Mouse (Mus musculus) liver (tissue): ENCODE results near the gene Mast4.

ENCODE experiments used
- DNase-seq: peaks from one replicate; pipeline ENCODE4 v3.0.0-alpha.2; 2020; ENCODE audit warnings: mixed read lengths

Gene Mast4

DNA sequence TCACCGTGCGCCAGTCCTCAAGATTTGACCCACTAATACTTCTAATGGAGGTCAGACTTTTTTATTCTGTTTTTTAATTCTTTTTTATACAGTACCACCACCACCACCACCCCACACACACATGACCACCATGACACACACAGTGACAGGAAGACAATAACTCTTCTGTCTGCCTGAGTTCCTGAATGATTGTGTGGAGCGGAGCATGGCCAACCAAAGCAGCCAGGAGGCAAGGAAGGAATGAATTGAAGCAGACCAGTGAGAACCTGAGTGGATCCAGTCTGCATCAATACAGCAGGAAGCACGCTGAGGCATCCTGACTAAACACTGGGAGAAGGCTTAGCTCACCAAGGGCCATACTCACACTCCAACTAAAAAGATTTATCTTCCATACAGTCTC, 219.2 kb downstream of the Mast4 start:
- DNase-seq: no peak

DNA sequence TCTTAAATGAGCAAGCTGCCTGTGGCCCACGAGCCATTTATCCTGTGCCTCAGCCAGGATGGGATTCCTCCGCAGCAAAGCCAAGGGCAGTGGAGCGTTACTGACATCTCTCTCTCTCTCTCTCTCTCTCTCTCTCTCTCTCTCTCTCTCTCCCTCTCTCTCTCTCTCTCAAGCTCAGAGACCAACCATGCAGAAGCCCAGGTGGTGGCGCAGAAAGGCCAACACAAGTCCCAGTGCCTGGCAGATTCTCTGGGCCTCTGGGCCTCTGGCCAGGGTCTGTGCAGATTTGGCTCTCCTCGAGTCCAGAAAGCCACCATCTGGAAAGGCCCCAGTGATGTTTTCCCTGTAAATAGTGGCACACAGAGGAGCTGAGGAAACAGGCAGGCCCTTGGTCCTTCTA, 220.0 kb downstream of the Mast4 start:
- DNase-seq: no peak

DNA sequence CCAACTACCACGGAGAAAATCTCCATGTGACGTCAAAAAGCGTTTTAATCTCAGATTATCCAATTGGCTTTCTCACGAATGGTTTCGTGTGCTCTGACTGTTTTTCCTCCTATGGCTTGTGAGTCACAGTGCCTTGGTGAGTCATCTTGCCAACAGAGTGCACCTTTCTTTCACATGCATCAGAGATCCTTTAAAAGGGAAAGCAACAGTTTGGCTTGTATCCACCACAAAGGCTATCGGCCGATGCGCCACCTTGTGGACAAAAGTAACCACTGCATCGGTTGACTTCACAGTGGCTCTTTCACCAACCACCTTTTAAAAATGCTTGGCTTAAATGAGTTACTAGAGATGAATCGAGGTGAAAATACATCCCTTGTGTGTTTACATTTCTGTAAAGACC, 224.4 kb downstream of the Mast4 start:
- peak; percentile 60 for DNase-seq

DNA sequence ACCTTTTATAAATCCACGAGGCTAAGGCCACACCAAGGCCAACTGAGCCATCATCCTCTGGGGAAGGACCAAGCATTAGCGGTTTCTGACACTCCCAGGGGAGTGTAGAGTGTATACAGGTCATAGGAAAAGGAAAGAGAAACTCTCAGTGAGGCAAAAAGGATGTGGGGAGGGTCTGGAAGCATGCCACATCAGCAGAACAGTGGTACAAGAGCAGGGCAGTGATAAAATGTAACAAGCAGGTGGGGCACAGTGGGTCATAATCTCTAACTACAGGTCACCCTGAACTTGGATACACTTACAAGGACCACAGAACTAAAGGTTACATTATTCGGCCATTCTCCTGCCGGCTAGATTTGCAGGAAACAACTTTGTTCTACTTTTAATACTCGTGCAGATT, 226.9 kb downstream of the Mast4 start:
- no peak for DNase-seq

DNA sequence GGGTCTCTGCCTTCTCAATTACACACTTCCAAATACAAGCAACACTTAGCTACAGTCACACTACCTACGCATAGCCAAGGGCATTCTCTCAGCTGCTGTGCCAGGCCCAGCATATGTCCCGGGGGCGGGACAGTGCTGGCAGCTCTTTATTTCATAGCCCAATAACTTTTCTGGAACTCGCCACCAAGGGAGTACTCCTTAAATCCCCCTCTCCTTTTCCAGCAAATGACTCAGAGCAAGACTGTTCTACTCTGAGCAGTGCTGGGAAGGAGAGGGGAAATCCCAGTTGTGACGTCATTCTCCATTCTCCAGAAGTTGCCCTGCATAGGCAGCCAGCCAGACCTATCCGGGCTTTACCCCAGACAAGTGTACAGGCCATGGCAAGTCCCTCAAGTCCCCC, 231.7 kb downstream of the Mast4 start:
- DNase-seq: no peak

DNA sequence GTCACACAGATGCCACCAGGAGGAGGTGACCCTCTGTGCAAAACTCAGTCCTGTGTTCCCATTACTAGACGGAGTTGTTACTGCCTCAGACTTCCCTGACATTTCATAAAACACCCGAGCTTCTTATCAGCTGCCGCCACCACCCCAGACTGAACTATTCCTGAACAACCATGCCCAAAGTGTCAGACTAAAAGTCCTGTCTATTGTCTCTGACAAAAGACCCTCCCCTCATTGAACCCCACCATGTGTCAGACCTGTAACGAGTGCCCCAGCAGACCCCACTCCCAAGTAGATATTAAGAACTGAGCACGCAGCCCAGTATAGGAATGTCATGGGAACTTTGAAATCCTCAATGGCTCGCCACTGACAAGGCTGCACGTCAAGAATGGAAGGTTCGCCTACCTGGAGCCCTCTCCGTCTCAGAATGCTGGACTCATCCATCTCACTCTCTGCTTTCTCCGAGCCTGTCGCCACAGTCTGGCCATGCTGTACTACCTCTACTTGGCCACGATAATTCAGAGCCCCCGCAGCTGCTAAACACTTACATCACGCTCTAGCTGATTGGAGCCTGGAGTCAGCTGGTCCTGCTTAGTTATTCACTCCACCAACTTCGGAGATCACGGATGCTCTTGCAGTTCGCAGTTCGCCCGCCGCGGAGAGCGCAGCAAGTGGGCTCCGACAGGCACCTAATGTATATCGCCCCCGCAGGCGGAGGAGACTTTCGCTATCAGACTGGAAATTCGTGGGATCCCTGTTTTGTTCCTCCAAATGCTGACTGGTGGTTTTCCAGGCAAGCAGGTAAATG, 237.7 kb downstream of the Mast4 start:
- DNase-seq: peak; percentile 27

DNA sequence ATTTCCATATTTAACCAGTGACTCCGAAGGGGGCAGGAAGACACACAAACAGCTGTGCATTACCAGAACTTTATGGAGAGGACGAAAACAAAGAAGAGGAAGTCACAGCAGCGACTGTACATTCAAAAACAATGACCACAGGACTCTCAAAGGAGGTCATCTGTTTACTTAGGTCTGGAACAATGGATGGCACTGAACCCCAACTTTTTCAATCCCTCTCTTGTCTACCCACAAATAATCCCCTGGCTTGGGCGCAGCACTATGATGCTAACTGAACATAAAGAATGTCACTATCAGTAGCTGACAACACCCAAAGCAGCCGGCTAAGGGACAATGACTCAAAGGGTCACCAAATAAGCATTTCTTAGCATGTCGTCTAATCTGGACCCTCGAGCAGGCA, 238.8 kb downstream of the Mast4 start:
- DNase-seq: no peak

DNA sequence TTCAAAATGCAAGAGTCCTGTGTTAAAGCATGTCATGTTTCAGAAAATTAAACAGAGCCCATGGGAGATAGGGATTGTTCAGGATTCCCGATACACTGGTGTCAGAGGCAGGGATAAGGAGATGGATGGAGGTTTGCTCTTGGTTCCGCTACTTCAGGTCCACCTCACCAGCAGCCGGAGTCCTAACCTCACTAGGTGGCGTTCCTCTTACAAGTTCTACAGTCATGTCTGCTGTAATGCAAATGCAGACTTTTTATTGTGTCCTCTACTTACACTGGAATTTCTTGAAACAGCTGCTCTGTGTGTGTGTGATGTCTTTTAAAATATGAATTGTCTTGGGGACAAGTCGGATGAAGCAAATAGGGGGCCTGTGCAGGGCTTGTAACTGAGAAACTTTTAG, 239.7 kb downstream of the Mast4 start:
- DNase-seq: no peak

DNA sequence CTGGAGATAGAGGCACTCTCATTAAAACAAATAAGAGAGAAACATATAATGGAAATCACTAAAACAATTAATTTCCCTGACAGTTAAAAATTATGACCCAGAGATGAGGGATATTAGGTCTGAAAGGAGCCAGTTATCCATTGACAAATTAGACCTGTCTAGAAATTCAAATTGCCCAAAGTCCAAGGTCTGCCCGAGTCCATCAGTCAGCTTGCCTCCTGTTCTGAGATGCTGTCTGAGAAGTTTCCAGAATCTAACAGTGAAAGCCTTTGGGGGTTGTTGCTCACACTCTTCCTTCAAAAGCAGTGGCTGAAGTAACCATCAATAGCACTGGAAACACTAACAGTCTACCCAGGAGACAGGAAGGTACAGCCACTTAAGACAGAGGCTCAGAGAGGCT, 240.6 kb downstream of the Mast4 start:
- DNase-seq: no peak

DNA sequence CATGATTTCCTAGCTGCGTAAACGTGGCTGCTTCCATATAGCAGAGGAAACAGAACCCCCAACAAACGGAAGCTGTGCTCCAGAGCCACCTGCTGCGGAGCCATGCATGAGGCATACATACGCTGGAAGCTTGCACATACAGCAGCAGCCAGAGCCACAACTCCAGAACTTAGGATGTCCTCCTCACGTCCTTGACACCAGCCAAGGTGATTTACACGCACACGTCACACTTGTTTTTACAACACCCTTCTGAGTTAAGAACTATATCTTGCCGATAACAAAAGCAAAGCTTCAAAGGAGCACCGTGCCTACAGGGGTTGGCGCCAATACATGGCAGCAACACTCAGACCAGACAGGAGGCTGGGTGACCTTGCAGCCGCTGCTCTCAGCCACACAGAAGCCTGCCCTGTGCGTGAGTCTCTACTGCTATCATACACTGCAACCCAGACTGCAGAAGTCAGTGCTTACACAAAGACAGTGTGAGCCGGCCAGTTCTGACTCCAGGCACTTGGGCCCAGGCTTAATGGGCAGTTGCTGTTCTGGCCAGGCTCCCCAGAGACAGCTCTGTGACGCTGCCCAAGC, 248.7 kb downstream of the Mast4 start:
- DNase-seq: no peak

DNA sequence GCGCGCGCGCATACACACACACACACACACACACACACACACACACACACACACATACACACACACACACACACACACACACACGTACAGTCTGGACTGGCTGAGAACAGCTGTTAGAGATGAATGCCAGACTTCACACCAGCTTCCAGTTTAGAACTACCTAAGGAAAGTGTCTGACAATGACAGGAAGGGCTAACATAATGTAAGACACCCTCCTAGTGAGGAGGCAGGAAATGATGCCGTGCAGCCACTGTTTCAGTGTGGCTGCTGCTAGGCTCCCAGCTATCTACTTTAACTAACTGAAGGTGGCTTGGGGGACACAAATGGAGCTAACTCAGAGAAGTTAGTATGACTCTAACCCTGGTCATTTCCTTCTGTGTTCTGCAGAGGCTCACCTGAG, 251.4 kb downstream of the Mast4 start:
- no peak for DNase-seq

DNA sequence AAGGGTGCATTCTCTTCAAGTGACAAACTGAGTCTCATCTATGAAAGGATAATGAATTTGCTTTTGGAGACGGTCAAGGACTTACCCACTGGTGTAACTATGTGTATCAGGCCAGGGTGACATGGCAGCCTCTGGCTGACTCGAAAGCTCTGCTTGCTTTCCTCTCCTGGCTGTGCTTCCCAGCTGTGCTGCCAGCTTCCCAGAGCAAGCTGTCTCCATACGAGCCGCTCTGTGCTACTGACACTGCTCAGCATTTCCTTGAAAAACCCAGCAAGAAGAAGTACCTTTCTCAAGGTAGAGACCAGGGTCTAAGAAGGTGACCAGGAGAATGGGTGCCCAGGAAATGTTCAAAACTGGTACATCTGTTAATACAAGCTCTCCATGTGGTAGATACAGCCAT, 254.5 kb downstream of the Mast4 start:
- DNase-seq: no peak

DNA sequence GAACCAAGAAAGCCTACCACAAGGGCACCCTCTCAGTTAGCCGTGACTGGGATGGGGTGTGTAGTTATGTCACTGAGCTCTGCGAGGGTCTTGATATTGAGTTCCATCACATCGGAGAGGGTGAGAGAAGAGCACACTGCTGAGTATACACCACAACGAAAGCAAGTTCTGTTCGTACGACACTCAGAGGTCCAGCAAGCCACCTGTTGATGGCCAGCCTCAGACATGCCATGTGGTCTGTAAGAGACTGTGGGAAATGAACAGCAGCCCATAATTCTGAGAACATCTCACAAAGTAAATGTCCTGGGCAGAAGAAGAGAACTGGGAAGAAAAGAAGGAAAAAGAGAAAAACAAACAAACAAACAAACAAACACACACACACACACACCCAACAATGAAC, 255.5 kb downstream of the Mast4 start:
- no peak for DNase-seq

DNA sequence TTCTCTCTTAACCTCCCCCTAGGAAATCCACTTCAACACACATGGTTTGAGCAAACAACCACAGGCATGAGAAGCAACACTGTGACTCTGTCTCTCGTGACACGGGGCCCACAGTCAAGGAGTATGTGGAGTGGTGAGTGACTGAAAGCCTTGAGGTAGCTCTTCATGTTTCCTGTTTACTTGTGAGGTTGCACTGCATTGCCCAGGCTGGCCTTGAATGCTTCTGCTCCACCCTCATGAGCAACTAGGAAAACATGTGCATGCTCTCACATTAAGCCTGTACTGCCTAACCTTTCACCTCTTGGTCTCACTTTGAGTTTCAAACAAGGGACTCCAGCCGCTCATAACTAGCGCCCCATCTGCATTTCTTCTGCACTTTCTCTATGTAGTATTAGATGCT, 260.8 kb downstream of the Mast4 start:
- no peak for DNase-seq

DNA sequence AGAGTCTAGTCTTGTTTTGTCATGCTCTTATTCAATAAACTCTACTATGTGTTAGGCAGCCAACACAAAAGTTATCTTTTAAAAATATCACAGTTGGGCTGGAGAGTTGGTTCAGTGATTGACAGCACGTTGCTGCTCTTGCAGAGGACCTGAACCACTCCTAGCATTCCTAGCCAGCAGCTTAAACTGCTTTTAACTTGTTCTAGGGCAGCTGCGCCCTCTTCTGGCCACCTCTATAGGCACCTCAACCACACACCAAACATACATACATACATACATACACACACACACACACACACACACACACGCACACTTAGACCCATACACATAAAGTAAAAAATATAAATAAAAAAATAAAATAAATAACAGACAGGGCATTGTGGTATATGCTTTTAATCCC, 262.5 kb downstream of the Mast4 start:
- DNase-seq: no peak

DNA sequence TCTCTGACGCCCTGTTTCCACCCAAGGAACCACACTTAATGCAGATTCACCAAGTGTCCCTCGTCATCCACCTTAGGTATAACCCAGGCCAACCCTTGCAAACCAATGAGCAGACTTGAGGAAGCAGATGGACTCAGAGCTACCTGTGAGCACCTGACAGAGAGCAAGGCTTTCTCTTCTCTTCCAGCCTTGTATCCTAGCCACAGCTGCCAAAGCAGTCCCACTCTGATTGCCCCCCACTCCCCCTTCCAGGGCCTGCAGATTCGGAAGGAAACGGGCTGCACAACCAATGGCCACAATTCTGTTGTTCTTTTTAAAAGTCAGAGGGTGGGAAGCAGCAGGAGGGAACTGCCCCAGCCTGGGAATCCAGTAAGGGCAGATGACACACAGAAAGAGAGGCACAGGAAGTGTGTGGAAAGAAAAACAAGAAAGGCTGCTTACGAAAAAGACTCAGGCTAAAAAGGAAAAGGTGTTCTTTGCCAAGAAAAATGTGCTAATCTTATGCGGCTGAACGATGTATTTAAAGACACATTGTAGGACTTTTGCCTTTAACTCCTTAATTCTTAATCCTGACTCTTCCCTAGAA, 266.6 kb downstream of the Mast4 start:
- no peak for DNase-seq

DNA sequence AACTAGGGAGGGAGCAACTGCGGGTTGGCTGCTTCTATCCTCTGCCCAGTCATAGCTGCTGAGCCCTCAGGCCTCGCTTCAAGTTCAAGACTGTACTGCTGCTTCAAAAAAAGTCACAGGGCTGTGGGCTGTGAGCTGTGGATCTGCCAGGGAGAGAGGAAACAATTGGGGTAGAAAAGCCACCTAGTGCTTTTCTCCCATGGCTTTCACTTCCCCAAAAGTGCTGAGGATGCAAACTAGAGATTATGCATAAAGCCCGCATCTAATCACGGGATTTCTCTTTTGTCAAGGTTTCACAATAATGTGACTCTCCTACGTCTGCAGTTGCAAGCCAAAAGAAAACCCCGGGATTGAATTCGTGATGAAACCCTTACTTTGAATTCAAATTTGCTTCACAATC, 268.9 kb downstream of the Mast4 start:
- no peak for DNase-seq

DNA sequence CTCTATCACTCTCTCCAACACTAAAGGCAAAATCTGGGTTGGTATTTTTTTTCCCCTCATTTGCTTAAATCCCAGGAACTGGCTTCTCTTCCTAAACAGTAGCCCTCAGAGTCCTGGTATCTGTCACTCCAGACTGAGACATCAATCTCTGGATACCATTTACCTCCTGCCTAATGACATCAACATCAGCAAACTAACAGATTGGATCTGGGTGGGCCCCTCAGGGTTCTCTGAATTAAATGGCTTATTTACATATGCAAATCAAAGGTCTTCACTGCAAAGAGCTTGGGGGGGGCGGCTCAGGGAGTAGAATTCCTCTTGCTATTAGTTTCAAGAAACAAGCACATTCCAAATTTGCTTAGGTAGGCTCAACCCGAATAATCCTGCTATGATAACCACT, 272.6 kb downstream of the Mast4 start:
- no peak for DNase-seq

DNA sequence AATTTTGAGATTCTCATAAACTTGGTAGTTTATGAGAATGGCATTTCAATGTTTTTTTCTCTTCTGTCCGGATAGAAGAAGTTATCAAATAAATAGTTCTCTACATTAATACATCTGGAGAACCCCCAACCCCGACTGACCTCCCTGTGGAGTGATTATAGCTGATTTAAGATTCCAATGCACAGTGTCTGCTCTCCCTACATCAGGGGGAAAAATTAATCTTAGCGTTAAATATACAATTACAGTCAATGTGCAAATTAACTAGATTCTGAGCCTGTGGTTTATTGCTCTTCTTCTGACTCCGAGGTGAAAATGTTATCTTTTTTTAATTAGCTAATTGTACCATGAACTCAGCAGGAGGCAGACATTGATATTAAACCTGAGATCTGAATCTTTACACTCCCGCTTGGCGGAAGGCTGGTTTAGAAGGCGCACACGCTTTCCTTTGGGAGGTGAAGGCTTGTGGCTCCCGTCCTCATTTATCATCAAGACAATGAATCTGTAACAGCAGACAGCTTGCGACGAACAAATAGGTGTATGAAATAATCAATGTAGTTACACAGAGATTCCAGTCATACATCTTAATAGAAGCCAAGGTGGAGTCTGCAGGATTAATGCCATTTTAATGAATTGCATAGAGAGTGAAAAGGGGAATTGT, 274.2 kb downstream of the Mast4 start:
- no peak for DNase-seq

DNA sequence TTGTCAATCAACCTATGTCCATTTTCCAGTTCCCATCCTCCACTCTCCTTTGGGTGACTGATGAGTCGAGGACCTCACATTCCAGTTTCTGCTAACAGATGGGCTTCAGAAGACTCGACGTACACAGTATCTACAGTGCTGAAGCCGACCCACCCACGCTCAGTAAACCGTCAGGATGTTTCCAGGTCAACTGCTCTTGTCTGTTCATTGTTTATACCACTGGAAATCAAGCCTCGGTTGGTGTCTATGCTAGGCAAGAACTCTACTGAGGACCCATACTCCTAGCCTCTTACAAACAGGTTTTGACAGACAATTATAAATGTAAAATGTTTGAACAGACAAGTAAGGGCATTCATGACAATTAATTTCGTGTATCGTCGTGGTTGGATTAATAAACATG, 277.8 kb downstream of the Mast4 start:
- no peak for DNase-seq

DNA sequence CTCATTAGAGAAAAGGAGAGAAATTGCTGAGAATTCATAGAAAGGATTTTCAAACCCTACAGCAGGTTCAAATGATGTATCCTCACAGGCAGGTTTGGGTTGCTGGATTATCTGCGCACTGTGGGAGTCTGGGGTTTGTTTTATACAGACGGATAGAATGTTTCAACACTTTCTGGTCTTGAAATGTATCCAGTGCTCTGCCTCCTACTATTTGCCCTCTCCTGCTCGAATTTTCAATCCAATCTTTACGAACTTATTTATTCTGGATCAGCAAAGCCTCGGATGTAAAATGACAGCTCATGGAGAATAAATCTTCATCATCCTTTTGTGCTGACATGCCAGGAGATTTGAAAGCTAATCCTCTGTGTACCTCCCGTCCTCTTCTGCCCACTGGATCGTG, 281.6 kb downstream of the Mast4 start:
- no peak for DNase-seq

DNA sequence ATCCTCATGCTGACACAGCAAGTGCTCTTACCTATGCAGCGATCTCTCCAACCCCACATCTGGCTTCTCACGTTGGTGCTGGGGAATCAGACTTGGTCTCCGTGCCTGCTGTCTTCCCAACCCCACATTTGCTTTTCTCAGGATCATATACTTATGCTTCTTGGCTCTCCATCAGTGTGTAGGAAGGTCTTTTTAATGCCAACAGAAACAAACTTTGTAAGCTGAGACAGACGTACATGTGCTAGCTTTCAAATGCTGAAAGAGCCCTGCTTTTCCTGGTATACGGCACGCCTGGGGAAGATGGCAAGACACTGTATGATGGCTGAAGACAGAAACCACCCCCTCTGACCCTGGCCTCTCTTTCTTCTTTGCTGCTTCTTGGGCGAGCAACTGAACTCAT, 285.3 kb downstream of the Mast4 start:
- no peak for DNase-seq

DNA sequence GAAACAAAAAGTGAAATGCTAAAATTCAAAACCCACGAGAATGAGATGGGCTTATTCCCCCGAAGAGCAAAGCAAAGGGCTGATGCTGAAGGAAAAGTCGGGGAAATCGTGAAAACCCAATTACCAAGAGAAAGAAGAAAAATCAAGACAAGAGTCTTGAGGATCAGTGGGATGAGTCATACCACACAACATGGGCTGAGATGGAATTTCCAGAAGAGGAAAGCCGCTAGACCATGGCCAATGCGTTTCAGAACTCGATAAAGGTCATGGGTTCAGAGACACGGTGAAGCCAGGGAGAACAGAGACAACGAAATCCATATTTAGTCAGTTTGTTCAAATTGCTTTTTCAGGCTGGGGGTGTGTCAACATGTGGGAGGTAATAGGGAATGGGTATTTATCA, 290.6 kb downstream of the Mast4 start:
- no peak for DNase-seq

DNA sequence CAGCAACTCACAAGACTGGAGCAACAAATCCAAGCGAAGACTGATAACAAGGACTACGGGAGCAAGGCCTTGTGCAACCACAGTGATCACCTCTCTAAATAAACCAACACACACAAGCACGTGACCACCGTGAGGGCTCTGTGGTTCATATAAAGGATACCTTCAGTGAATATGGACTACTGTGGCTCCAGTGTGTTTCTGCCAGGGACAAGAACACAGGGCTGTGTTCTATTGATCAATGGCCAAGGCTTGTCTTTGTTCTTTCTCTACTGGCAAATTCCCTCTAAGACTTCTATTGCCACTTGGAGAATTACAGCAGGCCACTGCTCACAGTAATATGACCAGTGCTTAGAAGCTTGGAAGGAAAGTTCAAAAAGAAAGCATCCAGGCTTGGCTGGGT, 291.3 kb downstream of the Mast4 start:
- DNase-seq: no peak
